Mouse (Mus musculus) myocyte (in vitro differentiated cells): Measurements from ENCODE around the gene Map2k2. TPM values are rescaled to one million over a fixed set of nuclear protein-coding genes. Genes with fewer than 3 reads are reported as not detected.
A peak's percentile ranks its signal among the peaks of the same experiment; 100 is the strongest.

Source experiments
- H3K27me3 ChIP-seq: one replicate; pipeline ENCODE4 v1.6.1; 2011; ENCODE audit not compliant: control insufficient read depth, insufficient read depth, insufficient read length
- H3K36me3 ChIP-seq: one replicate; pipeline ENCODE4 v1.6.1; 2011; ENCODE audit not compliant: control insufficient read depth, insufficient read depth
- H3K4me2 ChIP-seq: one replicate; pipeline ENCODE4 v1.6.1; 2011; ENCODE audit warnings: low read depth, control low read depth
- H3K4me3 ChIP-seq: one replicate; pipeline ENCODE4 v1.5.1; 2011; ENCODE audit warnings: mild to moderate bottlenecking, control low read depth, moderate library complexity
- H3K79me2 ChIP-seq: one replicate; pipeline ENCODE4 v1.6.1; 2011; ENCODE audit not compliant: control insufficient read depth, insufficient read depth
- H3ac ChIP-seq: one replicate; pipeline ENCODE4 v1.6.1; 2011; ENCODE audit not compliant: control insufficient read depth, insufficient read length
- CEBPB ChIP-seq: IDR thresholded peaks from 2 replicates; pipeline ENCODE4 v1.6.1; 2011; ENCODE audit warnings: mild to moderate bottlenecking, moderate library complexity; ENCODE audit not compliant: poor library complexity, insufficient read depth, severe bottlenecking
- E2F4 ChIP-seq: IDR thresholded peaks from one replicate; pipeline ENCODE4 v1.6.1; 2011; ENCODE audit warnings: mild to moderate bottlenecking, control low read depth, moderate library complexity; ENCODE audit not compliant: insufficient read depth
- MAX ChIP-seq: IDR thresholded peaks from one replicate; pipeline ENCODE4 v1.6.1; 2011; ENCODE audit warnings: low read depth, mild to moderate bottlenecking, control low read depth
- MYOD1 ChIP-seq, 3 experiments: IDR thresholded peaks; one replicate each; pipeline ENCODE4 v1.6.1; 2011; ENCODE audit warnings: control low read depth in 2 of 3, low read depth in 2 of 3, mild to moderate bottlenecking in 2 of 3, moderate library complexity in 1 of 3; ENCODE audit not compliant: insufficient read length in 2 of 3, control insufficient read depth in 1 of 3
- MYOG ChIP-seq, 3 experiments: IDR thresholded peaks; one replicate each; pipeline ENCODE4 v1.6.1; 2011; ENCODE audit warnings: control low read depth in 2 of 3, low read depth in 2 of 3, mild to moderate bottlenecking in 2 of 3; ENCODE audit not compliant: insufficient read length in 2 of 3, control insufficient read depth in 1 of 3, insufficient read depth in 1 of 3
- POLR2A ChIP-seq: IDR thresholded peaks from one replicate; pipeline ENCODE4 v1.6.1; 2011; ENCODE audit warnings: low read depth, mild to moderate bottlenecking, control low read depth, moderate library complexity; ENCODE audit not compliant: insufficient read length
- POLR2AphosphoS2 ChIP-seq: IDR thresholded peaks from one replicate; pipeline ENCODE4 v1.6.1; 2011; ENCODE audit warnings: low read depth, control low read depth; ENCODE audit not compliant: insufficient read length
- REST ChIP-seq: IDR thresholded peaks from one replicate; pipeline ENCODE4 v1.6.1; 2011; ENCODE audit warnings: mild to moderate bottlenecking, control low read depth, moderate library complexity; ENCODE audit not compliant: insufficient read depth, insufficient read length
- SRF ChIP-seq: IDR thresholded peaks from one replicate; pipeline ENCODE4 v1.6.1; 2011; ENCODE audit warnings: low read depth; ENCODE audit not compliant: control insufficient read depth, insufficient read length
- TCF12 ChIP-seq: IDR thresholded peaks from one replicate; pipeline ENCODE4 v1.6.1; 2011; ENCODE audit warnings: mild to moderate bottlenecking, control low read depth; ENCODE audit not compliant: poor library complexity, insufficient read depth, severe bottlenecking
- TCF3 ChIP-seq: IDR thresholded peaks from one replicate; pipeline ENCODE4 v1.6.1; 2011; ENCODE audit warnings: low read depth, control low read depth; ENCODE audit not compliant: insufficient read length
- USF1 ChIP-seq: IDR thresholded peaks from one replicate; pipeline ENCODE4 v1.6.1; 2011; ENCODE audit warnings: low read depth, mild to moderate bottlenecking, control low read depth, moderate library complexity
- polyA plus RNA-seq: library from polyadenylated mRNA; unstranded; fragments of >200 nt; fragmentation: generic; extraction: Trizol; gene quantifications from one replicate; pipeline ENCODE4 v1.2.1, GENCODE M21; 2012; ENCODE audit warnings: missing spikeins

The Map2k2 gene
- polyA plus RNA-seq, 1 experiment: 126 TPM

- H3K36me3 ChIP-seq: peaks cover 9% of the 10 kb centered on the region
- no peak overlapping the region for H3K4me3 ChIP-seq
- H3ac ChIP-seq: no peak overlapping the region
- H3K79me2 ChIP-seq: peaks cover 82% of the 10 kb centered on the region
- H3K27me3 ChIP-seq: no peaks in the 10 kb centered on the region
- TF ChIP-seq CEBPB (no peak), POLR2AphosphoS2 (peak; percentile 55)
- H3K4me2 ChIP-seq: no peak overlapping the region
Measured at GRCm38 (mm10) chr10:81143845-81144437, 38.2 kb downstream of the Map2k2 start.

- no peaks in the 10 kb centered on the region for H3K27me3 ChIP-seq
- H3ac ChIP-seq: no peak overlapping the region
- H3K36me3 ChIP-seq: peaks cover 13% of the 10 kb centered on the region
- H3K79me2 ChIP-seq: peaks cover 78% of the 10 kb centered on the region
- H3K4me3 ChIP-seq: no peak overlapping the region
- no peak overlapping the region for H3K4me2 ChIP-seq
- TF ChIP-seq E2F4 (no peak), MAX (no peak), POLR2A (no peak), MYOD1 (IDR thresholded peaks at IDR 0.05; ENCODE audit: control insufficient read depth in 1 of 3, insufficient read length in 2 of 3, low read depth in 2 of 3) (no peak), MYOG (IDR thresholded peaks at IDR 0.05; ENCODE audit: control insufficient read depth in 1 of 3, insufficient read depth in 1 of 3, insufficient read length in 2 of 3, low read depth in 2 of 3) (no peak), TCF12 (no peak)
Measured at GRCm38 (mm10) chr10:81144667-81145066, 39.0 kb downstream of the Map2k2 start.

DNA sequence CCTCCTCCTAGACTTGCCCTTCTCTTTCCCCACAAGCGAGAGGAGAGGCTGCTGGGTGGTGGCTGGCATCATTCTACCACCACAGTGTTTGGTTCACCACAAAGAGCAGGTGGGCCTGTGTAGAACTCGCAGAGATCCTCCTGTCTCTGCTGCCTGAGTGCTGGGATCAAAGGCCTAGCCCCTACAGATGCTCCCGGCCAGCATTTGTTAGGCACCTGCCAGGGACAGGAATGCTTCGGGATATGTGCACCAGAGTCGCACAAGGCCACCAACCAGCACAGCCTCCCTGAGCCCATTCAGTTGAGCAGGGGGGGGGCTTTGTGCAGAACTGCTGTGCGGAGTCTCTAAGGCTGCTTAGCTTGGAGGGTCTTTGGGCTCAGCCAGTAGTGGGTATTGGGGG lies 39.6 kb downstream of the Map2k2 start:
- peak overlapping the region; percentile 24 for H3K4me2 ChIP-seq
- peaks cover 72% of the 10 kb centered on the region for H3K79me2 ChIP-seq
- no peaks in the 10 kb centered on the region for H3K27me3 ChIP-seq
- peaks cover 13% of the 10 kb centered on the region for H3K36me3 ChIP-seq
- TF ChIP-seq TCF3 (no peak), SRF (no peak), MYOG (IDR thresholded peaks at IDR 0.05; ENCODE audit: control insufficient read depth in 1 of 3, insufficient read depth in 1 of 3, insufficient read length in 2 of 3, low read depth in 2 of 3) (peak in 2 of 3 experiments; percentile 13 to 80), MYOD1 (IDR thresholded peaks at IDR 0.05; ENCODE audit: control insufficient read depth in 1 of 3, insufficient read length in 2 of 3, low read depth in 2 of 3) (peak in 2 of 3 experiments; percentile 39 to 62)
- H3K4me3 ChIP-seq: no peak overlapping the region
- no peak overlapping the region for H3ac ChIP-seq

DNA sequence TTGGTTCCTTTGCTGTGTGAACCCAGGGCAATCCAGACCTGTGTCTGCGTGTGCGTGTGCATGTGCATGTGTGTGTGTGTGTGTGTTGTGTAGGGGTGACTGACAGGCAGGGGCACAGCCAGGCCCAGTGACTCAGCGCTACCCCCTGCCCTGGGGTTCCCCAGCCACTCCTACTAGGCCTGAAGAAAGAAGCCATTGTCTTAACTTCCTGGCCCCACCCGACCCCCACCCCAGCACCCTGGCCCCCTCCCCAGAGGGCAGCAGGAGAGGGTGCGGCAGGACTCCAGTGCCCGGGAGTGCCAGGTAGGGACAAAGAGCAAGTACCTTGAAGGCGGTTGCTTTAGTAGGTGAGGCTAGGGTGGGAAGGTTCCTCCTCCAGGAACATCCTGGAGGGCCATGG lies 40.1 kb downstream of the Map2k2 start:
- Histone ChIP-seq H3K79me2 (peaks cover 67% of the 10 kb centered on the region), H3K4me2 (peak overlapping the region; percentile 72), H3K27me3 (no peaks in the 10 kb centered on the region), H3K4me3 (peak overlapping the region; percentile 5), H3ac (no peak overlapping the region), H3K36me3 (peaks cover 16% of the 10 kb centered on the region)
- TF ChIP-seq USF1 (no peak), MYOD1 (IDR thresholded peaks at IDR 0.05; ENCODE audit: control insufficient read depth in 1 of 3, insufficient read length in 2 of 3, low read depth in 2 of 3) (peak in 1 of 3 experiments; percentile 31)

- Histone ChIP-seq H3K27me3 (no peaks in the 10 kb centered on the region), H3K4me3 (peak overlapping the region; percentile 5), H3K79me2 (peaks cover 62% of the 10 kb centered on the region), H3K4me2 (peak overlapping the region; percentile 72), H3ac (no peak overlapping the region), H3K36me3 (peaks cover 16% of the 10 kb centered on the region)
- TF ChIP-seq CEBPB (peak; percentile 45; the same call in 1 of the 2 replicates), POLR2AphosphoS2 (no peak)
Measured at GRCm38 (mm10) chr10:81146296-81146695, 40.6 kb downstream of the Map2k2 start.

- no peaks in the 10 kb centered on the region for H3K27me3 ChIP-seq
- H3K79me2 ChIP-seq: peaks cover 19% of the 10 kb centered on the region
Measured at GRCm38 (mm10) chr10:81151261-81151660, 45.5 kb downstream of the Map2k2 start.

More at GRCm38 (mm10) chr10:81151261-81151660, 45.5 kb downstream of the Map2k2 start:
- Histone ChIP-seq H3K36me3 (peaks cover 20% of the 10 kb centered on the region), H3K4me3 (no peak overlapping the region), H3ac (no peak overlapping the region), H3K4me2 (no peak overlapping the region)
- no peak for TF ChIP-seq USF1
- no peak for TF ChIP-seq REST
- peak; percentile 75 for TF ChIP-seq POLR2AphosphoS2
